Mouse (Mus musculus): Measurements from ENCODE around the gene Plekha6. TPM values are rescaled to one million over a fixed set of nuclear protein-coding genes. Genes with fewer than 3 reads are reported as not detected.

The Plekha6 gene
- polyA plus RNA-seq, 1 experiment from 2014 or later: 17.2 TPM

DNA sequence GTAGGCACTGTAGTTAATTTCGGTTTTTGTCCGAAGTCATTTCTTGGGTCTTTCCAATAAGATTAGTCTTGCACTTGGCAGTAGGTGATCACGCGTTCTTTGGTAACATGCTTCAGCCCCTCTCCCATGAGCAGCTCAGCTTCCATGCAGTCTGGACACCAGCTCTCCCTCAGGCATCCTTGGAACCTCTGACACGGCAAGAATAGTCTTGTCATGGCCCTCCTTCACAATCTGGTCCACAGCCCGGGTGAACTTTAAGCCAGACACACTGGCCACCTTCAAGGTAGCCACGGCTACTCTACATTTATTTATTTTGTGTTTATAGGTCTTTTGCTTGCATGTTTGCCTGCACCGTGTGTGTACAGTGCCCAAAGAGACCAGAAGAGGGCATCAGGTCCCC, 15.9 kb upstream of the Plekha6 start:
- WGBS: 92% methylated on average over 8 of the region's 8 CpGs
- Histone ChIP-seq H3K9me3 (no peaks in the 10 kb centered on the region), H3K4me3 (no peak overlapping the region), H3K4me2 (no peak overlapping the region), H3K9ac (no peak overlapping the region), H3K27ac (replicated peaks) (no peak overlapping the region), H3K27me3 (no peaks in the 10 kb centered on the region), H3K36me3 (no peaks in the 10 kb centered on the region), H3K4me1 (replicated peaks) (no peaks in the 10 kb centered on the region; the same call in 1 of the 2 replicates)
- ATAC-seq (ENCODE audit: low FRiP score, low read depth): no peak

DNA sequence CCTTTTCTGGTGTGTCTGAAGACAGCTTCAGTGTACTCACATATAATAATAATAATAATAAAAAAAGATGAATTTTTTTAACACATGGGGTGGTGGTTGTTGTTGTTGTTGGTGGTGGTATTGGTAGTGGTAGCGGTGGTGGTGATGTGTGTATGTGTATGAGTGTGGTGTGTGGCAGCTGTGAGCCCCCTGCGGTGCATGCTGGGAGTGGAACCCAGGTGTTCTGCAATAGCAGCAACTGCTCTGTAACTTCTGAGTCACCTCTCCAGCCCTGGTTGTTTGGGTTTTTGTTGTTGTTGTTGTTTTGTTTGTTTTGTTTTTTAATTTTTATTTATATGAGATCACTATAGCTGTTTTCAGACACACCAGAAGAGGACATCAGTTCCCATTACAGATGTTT, 13.5 kb upstream of the Plekha6 start:
- 93% methylated on average over 2 of the region's 2 CpGs for WGBS
- H3K4me2 ChIP-seq: no peak overlapping the region

DNA sequence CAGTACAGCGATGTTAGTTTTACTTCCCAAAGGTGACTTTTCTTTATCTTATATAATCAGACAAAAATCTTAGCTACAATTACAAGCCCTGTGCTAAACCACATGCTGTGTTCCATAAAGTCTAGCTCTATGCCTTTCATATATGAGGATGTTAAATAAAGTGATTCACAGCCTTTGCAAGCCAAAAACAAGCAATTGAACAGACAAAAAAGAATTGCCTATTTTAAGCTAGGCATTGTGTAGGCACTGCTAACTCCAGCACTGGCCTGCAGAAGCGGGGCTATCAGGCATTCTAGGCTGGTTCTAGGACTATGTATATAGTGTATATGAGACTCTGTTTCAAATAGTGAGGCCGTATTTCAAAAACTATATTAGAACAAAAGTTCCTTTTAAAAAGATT, 11.8 kb upstream of the Plekha6 start:
- Histone ChIP-seq H3K9ac (no peak overlapping the region), H3K36me3 (no peaks in the 10 kb centered on the region), H3K4me2 (no peak overlapping the region), H3K27me3 (no peaks in the 10 kb centered on the region), H3K4me3 (no peak overlapping the region), H3K9me3 (no peaks in the 10 kb centered on the region), H3K27ac (replicated peaks) (no peak overlapping the region), H3K4me1 (replicated peaks) (no peaks in the 10 kb centered on the region)
- 94% methylated on average over 3 of the region's 3 CpGs for WGBS
- no peak for ATAC-seq (ENCODE audit: low FRiP score, low read depth)

More for the DNA sequence above, 13.5 kb upstream of the Plekha6 start:
- no peaks in the 10 kb centered on the region for H3K9me3 ChIP-seq
- H3K27me3 ChIP-seq: no peaks in the 10 kb centered on the region
- no peak overlapping the region for H3K9ac ChIP-seq
- ATAC-seq (ENCODE audit: low FRiP score, low read depth): no peak
- no peaks in the 10 kb centered on the region; the same call in 1 of the 2 replicates for H3K4me1 ChIP-seq (replicated peaks)
- no peak overlapping the region for H3K4me3 ChIP-seq
- H3K27ac ChIP-seq (replicated peaks): no peak overlapping the region
- no peaks in the 10 kb centered on the region for H3K36me3 ChIP-seq

DNA sequence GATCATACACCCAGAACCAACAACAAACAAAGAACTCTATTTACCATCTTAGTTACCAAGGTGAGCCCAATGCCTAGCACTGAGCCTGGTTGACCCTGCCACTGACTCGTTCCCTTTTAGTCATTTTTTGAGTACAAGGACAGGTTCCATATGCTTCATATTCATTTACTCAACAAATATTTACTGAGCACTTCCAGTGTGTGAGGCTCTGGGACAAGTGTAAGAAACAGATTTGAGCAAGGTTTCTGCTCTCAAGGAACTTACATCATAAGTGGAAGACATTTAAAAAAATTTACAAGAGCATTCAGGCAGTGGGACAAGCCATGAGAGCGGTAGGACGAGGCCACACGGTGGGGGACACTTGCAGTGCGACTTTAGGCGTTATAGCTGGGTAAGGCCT, 8.7 kb upstream of the Plekha6 start:
- no peak overlapping the region for H3K9ac ChIP-seq
- no peaks in the 10 kb centered on the region for H3K27me3 ChIP-seq
- H3K27ac ChIP-seq (replicated peaks): no peak overlapping the region
- WGBS: 83% methylated on average over 6 of the region's 6 CpGs
- H3K4me3 ChIP-seq: no peak overlapping the region
- H3K9me3 ChIP-seq: no peaks in the 10 kb centered on the region
- no peaks in the 10 kb centered on the region for H3K36me3 ChIP-seq
- no peak overlapping the region for H3K4me2 ChIP-seq
- no peak for ATAC-seq (ENCODE audit: low FRiP score, low read depth)
- H3K4me1 ChIP-seq (replicated peaks): peaks cover 9% of the 10 kb centered on the region; the same call in 1 of the 2 replicates

DNA sequence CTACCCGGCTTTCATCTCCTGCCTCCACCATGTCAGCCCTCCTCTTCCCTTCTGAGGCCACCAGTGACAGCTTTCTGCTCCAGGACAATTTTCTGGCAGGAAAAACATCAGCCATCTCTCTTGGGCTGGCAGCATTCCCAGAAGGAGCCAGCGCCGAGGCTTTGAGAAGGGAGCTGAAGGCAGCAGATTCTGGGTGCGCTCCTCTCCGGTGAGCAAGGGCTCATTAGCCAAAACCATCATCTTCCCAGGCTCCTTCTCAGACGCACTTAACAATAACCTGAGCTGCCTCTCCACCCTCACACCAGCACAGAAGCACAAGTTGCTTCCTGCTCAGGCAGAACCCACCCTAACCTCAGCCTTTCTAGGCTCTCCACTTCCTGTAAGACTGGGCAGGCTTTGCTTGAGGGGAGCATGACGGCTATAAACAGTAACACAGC, 4.9 kb upstream of the Plekha6 start:
- Histone ChIP-seq H3K9ac (no peak overlapping the region), H3K4me1 (replicated peaks) (peaks cover 19% of the 10 kb centered on the region), H3K36me3 (no peaks in the 10 kb centered on the region), H3K27me3 (peaks cover 29% of the 10 kb centered on the region), H3K4me2 (no peak overlapping the region), H3K9me3 (no peaks in the 10 kb centered on the region), H3K27ac (replicated peaks) (0 out of 2 replicates have a peak overlapping the region, but pooled peaks have one; percentile 20), H3K4me3 (no peak overlapping the region)
- ATAC-seq (ENCODE audit: low FRiP score, low read depth): no peak
- 43% methylated on average over 7 of the region's 7 CpGs for WGBS

DNA sequence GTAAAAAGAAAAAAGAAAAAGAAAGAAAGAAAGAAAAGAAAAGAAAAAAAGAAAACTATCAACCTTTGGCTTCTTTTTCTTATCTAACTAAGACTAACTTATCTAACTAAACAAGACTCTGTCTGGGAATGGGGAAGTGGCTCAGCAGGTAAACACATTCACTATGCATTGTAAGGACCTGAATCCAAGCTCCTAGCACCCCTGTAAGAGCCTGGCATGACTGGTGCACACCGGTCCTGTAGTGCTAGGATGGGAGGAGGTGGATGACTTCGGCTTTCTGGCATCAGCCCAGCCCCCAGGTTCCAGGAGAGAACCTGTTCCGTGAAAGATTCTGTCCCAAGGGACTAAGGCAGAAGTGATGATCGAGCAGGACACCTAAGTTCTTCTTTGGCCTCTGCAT, 2.5 kb upstream of the Plekha6 start:
- Histone ChIP-seq H3K4me2 (no peak overlapping the region), H3K4me3 (no peak overlapping the region), H3K9me3 (no peaks in the 10 kb centered on the region), H3K9ac (no peak overlapping the region), H3K36me3 (no peaks in the 10 kb centered on the region), H3K4me1 (replicated peaks) (peaks cover 30% of the 10 kb centered on the region), H3K27me3 (peaks cover 34% of the 10 kb centered on the region), H3K27ac (replicated peaks) (no peak overlapping the region)
- WGBS: 54% methylated on average over 4 of the region's 4 CpGs
- ATAC-seq (ENCODE audit: low FRiP score, low read depth): no peak

DNA sequence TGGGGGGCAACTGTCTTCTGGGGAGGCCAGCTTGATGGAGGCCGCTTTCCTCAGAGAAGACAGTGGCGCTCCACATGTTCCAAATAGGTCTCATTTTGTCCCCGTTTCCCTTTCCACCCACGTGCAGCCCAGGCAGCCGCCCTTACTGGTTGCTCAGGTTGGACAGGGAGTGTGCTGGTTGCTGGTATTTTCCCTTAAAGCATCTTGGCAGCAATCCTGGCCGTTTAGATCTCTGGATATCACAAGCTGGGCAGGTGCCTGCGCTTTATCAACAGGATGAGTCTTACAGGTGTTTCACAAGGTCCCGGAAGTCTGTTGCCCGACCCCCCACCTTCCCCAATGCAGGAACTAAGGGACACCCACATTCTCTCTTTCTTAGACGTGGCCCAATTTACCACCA, 2.0 kb upstream of the Plekha6 start:
- H3K27me3 ChIP-seq: peaks cover 34% of the 10 kb centered on the region

DNA sequence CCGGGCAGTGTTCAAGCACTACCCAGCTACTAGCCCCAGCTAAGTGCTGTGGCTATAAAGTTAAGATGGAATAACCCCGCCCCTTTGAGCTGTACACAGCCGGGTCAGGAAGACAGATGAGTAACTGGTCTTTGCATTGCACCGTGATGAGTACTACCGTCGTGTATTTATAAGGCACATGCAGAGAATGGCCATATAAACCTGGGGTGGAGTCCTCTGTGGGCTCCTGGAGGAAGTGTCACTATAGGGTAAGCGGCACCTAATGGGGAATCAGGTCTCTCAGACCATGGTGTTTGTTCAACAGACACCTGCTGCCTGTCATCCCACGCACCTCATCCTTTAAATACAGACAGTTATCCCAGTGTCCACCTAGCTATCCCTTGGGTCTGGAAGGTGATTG, 1.0 kb upstream of the Plekha6 start:
- peaks cover 36% of the 10 kb centered on the region for H3K27me3 ChIP-seq
- no peak overlapping the region for H3K4me2 ChIP-seq
- H3K4me3 ChIP-seq: no peak overlapping the region
- ATAC-seq (ENCODE audit: low FRiP score, low read depth): no peak
- H3K27ac ChIP-seq (replicated peaks): no peak overlapping the region
- H3K9me3 ChIP-seq: no peaks in the 10 kb centered on the region
- 56% methylated on average over 8 of the region's 8 CpGs for WGBS
- H3K4me1 ChIP-seq (replicated peaks): peaks cover 27% of the 10 kb centered on the region
- no peaks in the 10 kb centered on the region for H3K36me3 ChIP-seq
- no peak overlapping the region for H3K9ac ChIP-seq

More for the DNA sequence above, 2.0 kb upstream of the Plekha6 start:
- Histone ChIP-seq H3K27ac (replicated peaks) (no peak overlapping the region), H3K9ac (no peak overlapping the region), H3K9me3 (no peaks in the 10 kb centered on the region), H3K36me3 (no peaks in the 10 kb centered on the region), H3K4me2 (no peak overlapping the region), H3K4me1 (replicated peaks) (peaks cover 30% of the 10 kb centered on the region), H3K4me3 (no peak overlapping the region)
- ATAC-seq (ENCODE audit: low FRiP score, low read depth): no peak
- WGBS: 74% methylated on average over 10 of the region's 10 CpGs

DNA sequence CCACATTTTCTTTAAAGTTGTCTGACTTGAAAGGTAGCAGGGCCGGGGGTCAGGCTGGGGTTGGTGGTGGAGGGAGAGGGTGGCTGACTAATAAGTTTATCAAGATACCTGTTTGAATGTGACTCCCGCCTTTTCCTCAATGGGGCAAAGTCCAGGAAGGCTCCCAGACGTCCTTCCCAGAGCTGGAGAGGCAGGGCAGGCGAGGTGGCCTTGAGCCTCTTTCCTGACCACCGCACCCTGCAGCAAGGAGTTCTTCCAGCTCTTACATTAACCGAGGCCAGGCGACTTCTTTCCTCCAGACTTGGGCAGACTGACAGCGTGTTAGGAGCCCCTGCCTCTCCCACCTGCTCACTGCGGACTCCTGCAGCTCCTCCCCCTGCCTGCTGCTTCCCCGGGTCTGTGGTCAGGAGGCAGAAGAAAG, 591 bp downstream of the Plekha6 start:
- ATAC-seq (ENCODE audit: low FRiP score, low read depth): no peak
- Histone ChIP-seq H3K4me1 (replicated peaks) (peaks cover 21% of the 10 kb centered on the region), H3K36me3 (no peaks in the 10 kb centered on the region), H3K27me3 (peaks cover 36% of the 10 kb centered on the region), H3K4me3 (peak overlapping the region; percentile 54), H3K27ac (replicated peaks) (no peak overlapping the region), H3K9ac (peak overlapping the region; percentile 52), H3K4me2 (peak overlapping the region; percentile 99), H3K9me3 (no peaks in the 10 kb centered on the region)
- WGBS: 3% methylated on average over 10 of the region's 10 CpGs

DNA sequence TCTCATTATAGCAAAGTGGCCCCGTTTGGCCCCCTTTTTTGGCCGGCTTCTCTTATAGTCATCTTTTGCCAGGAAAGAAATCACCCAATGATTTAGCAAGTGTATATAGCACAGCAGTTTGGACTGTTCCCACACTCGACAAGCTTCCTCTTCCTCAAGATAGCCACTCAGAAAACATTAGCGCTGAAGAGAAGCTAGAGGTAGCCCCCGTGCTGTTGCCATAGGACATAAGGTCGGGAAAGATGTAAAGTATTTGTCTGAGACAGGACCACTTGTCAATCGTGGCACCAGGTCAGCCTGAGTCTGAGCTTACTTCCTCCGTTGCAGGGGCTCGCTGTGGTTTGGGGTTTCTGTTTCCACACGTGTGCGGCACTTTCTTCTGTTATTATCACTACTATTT, 1.1 kb downstream of the Plekha6 start:
- no peak overlapping the region for H3K9ac ChIP-seq
- no peaks in the 10 kb centered on the region for H3K36me3 ChIP-seq
- ATAC-seq (ENCODE audit: low FRiP score, low read depth): no peak
- H3K4me1 ChIP-seq (replicated peaks): peaks cover 21% of the 10 kb centered on the region
- no peaks in the 10 kb centered on the region for H3K9me3 ChIP-seq
- H3K4me3 ChIP-seq: no peak overlapping the region
- 36% methylated on average over 11 of the region's 11 CpGs for WGBS
- peak overlapping the region; percentile 99 for H3K4me2 ChIP-seq
- H3K27ac ChIP-seq (replicated peaks): no peak overlapping the region
- H3K27me3 ChIP-seq: peaks cover 36% of the 10 kb centered on the region

DNA sequence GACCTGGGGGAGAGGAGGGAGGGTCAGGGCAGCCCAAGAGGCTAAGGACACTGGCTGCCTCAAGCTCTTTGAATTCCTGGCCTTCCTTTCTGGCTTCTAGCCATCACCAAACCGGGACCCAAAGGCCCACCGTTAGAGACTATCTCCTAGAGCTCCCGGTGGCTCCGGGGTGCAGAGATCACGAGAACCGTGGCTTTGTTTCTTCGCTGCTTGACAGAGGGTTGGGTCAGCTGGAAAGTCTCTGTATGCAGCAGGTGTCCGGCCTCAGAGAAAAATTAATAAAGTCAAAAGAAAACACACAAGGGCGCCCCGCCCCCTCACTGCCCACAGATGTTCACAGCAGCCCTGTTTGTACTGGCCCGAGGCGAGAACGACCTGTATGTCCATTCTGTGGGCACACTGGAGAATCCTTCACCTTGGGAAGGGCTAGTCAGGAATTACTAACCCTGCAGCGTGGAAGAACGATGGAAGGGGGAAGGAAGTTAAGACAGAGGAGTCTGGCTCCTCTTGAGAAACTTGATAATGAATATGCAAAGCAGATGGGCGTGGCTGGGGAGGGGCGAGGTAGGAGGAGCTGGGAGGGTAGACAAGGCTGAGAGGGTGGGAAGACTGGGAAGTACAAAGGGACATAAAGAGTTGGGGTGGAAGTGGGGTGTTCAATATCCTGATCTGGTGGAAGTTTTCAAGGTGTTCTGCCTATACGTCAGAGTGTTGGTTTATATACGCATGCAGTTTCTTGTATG, 4.5 kb downstream of the Plekha6 start:
- WGBS: 40% methylated on average over 19 of the region's 19 CpGs
- Histone ChIP-seq H3K9me3 (no peaks in the 10 kb centered on the region), H3K27me3 (peaks cover 13% of the 10 kb centered on the region; the same call in 1 of the 2 replicates), H3K4me2 (no peak overlapping the region), H3K4me1 (replicated peaks) (peaks cover 18% of the 10 kb centered on the region), H3K9ac (no peak overlapping the region), H3K4me3 (no peak overlapping the region), H3K27ac (replicated peaks) (no peak overlapping the region), H3K36me3 (no peaks in the 10 kb centered on the region)
- ATAC-seq (ENCODE audit: low FRiP score, low read depth): no peak

DNA sequence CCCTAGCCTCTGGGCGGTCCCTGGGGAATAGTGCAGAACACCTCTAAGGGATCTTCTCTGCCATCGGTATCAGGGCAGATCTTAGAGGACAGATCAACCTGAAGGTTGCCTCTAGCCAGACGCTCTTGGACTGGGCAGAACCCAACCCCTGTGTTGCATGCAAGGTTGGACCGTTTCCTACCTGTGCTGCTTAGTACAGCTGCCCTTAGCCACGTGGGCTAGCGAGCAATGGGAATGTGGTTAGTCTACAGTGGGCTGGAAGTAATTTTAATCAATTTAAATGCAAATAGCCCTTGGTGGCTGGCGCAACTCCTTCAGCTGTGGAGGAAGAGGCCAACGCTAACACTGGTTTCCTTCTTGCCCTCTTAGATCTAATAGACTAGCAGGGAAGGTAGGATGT, 6.2 kb downstream of the Plekha6 start:
- 66% methylated on average over 8 of the region's 8 CpGs for WGBS
- Histone ChIP-seq H3K4me2 (no peak overlapping the region), H3K36me3 (no peaks in the 10 kb centered on the region), H3K9me3 (no peaks in the 10 kb centered on the region), H3K4me3 (no peak overlapping the region), H3K27ac (replicated peaks) (no peak overlapping the region), H3K27me3 (0 out of 2 replicates have a peak, but pooled peaks cover 2% of the 10 kb centered on the region), H3K9ac (no peak overlapping the region), H3K4me1 (replicated peaks) (peaks cover under 1% of the 10 kb centered on the region)
- ATAC-seq (ENCODE audit: low FRiP score, low read depth): no peak
